Mouse (Mus musculus): ENCODE measurements at regions not wholly inside any gene's neighbourhood (a gene's known extent, or its start where the extent isn't known, plus 50 kb on each side); places are given as distances from the start of the nearest gene placed in this dataset.

DNA sequence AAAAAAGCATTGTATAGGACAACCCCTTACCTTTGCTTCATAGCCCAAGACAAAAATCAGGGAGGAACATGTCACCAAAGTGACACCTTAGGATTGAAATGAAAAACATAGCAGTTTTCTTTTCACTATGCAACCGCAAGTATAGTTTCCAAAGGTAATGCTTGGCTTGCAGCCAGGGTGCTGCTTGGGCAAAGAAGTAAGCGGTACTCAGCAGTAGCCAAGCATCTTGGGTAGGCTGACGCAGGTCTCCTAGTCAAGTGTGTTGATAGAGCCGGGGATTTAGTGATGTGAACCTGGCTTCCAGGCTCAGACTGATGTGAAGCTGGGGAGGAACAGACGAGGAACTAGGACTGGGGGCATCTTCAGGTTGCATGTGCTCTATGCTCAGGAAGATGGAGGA, 138.3 kb upstream of the Cadm1 start:
- DNase-seq: no peak

GRCm38 (mm10) chr9:47399598-47399997, 130.4 kb upstream of the Cadm1 start:
- DNase-seq: no peak

DNA sequence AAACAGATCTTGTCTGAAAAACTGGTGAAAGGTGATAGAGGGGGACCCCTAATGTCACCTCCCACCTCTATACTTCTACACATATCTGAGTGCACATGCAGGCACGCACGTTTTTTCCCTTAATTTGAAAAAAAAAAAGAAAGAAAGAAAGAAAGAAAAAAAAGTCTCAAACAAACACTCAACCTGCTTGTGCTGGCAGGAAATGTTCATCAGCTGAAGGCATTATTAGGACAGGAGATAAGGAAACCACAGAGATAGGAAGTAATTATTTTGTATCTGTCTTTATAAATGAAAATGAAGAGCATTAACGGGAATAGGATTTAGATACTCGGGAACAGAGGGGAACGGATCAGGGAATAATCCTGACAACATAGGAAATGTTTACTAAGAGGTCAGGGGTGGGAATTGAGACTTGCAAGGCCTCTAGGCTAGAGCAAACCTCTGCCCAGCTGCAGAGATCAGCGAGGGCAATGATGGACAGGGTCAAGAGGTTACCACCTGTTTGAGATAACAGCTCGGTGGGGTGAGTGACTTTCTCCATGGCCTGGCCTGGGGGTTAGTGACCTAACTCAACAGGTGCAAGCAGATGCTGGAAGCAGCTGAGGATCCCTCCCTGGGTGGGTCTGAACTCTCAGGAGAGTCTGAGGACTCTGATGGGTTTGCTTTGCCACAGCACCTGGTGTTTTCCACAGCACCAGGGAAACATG, 129.7 kb upstream of the Cadm1 start:
- DNase-seq: no peak

- no peak for DNase-seq
Measured at GRCm38 (mm10) chr9:47401511-47401910, 128.5 kb upstream of the Cadm1 start.

DNA sequence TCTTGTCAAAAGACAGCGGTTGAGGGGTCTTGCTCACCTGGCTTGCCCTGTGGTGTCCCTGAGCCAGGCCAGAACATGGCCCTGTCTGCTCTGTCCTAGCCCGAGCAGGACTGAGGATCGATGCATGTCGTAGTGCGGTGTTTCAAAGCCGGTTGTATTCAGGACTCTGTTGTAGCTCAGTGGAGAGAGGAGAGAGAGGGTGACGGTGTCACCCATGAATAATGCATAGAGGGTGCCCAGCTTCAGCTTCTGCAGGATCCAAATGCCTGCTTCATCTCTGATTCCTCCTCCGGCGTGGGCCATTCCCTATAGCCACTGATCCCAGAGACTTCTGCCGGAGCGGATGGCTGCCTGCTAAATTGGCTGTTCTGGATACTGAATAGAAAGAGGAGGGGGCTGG, 126.7 kb upstream of the Cadm1 start:
- DNase-seq: no peak

GRCm38 (mm10) chr9:47404821-47405220, 125.2 kb upstream of the Cadm1 start:
- no peak for DNase-seq

DNA sequence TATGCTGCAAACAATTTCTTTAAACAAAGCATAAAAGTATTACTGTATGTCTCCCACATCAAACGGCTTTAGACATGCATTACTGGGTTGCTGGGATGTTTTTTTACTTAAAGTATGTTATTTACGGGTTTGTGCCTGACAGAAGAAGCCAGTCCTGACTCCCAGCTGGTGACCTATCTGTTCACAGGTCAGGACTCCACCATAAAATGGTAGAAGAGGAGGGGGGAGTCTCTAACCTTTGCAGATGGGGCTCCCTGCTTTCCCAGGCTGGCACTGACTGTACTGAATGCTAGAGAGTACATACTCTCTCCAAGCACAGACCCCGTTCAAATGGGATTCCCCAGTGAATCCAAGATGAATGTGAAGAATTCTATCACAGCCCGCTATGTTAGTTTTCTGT, 124.4 kb upstream of the Cadm1 start:
- DNase-seq: no peak

GRCm38 (mm10) chr9:47407007-47407670, 122.8 kb upstream of the Cadm1 start:
- peak; percentile 72 to 84 for DNase-seq

GRCm38 (mm10) chr9:47408061-47408460, 121.9 kb upstream of the Cadm1 start:
- no peak for DNase-seq

GRCm38 (mm10) chr9:47409579-47409978, 120.4 kb upstream of the Cadm1 start:
- DNase-seq: no peak

GRCm38 (mm10) chr9:47412786-47413185, 117.2 kb upstream of the Cadm1 start:
- DNase-seq: no peak

- no peak for DNase-seq
Measured at GRCm38 (mm10) chr9:47414350-47414988, 115.5 kb upstream of the Cadm1 start.

DNA sequence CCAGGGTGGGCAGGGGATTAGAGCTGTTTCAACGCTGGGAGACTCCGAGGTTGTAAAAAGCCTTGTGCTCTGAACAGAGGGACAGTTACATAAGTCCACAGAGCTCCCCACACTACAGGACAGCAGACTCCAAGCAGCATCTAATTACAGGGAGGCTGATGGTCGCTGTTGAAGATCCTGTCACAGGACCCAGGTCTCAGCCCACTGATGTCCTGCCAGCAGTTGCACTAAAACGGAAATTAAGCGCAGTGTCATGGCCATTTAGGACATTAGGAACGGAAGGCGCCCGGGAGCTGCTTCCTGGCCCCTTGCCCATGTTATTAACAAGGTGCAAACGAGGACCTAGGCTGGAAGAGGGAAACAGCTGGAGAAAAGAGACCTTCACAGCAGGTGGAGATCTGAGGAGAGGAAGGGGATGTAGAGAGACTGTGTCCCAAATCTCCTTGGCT, 107.8 kb upstream of the Cadm1 start:
- peak; percentile 75 to 89 for DNase-seq

DNA sequence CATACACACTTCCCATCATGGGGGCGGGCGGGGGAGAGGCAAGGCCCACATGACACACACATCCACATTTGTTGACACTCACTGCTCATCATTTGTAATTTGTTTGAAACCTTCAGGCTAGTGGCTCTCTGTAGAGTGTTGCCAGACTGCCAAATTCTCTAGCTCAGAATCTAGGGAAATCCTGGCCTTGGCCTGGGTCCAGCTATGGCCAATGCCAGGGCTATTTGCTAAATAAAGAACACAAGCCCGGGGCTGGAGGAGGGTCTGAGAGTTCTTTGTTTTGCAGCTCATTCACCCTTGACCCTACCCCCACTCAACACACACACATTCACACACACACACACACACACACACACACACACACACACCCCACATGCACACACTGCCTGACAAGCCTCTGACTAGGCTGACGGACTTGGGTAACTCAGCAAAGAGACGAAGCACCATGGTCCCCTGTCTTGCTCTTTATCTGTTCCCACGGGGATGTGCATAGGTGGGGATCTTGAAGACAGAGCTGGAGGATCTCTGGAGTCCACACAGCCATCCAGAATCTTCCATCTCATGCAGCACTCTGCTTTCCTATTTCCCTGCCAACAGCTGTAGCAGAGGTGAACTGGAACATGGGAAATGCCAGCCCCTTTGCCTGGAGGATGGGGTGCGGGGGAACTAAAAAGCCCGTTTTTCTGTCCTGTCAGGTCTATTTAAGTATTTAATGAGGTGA, 107.1 kb upstream of the Cadm1 start:
- peak; percentile 81 for DNase-seq

DNA sequence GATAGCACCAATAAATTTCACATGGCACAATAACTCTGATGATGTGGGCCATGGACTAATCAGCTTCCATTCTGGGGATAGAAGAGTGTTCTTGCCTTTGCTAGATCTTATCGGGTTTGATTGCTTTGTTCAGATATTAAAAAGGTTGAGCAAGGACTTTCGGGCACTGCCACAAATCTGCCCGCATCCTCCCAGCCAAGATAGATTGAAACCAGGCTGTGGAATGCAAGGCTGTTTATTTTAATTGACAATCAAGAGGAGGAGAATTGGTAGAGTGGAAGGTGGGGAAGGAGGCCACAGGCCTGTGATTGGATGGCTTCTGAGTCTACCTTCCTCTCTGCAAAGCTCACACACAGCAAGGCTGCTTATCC, 106.5 kb upstream of the Cadm1 start:
- no peak for DNase-seq

- no peak for DNase-seq
Measured at GRCm38 (mm10) chr9:47424191-47424590, 105.8 kb upstream of the Cadm1 start.

DNA sequence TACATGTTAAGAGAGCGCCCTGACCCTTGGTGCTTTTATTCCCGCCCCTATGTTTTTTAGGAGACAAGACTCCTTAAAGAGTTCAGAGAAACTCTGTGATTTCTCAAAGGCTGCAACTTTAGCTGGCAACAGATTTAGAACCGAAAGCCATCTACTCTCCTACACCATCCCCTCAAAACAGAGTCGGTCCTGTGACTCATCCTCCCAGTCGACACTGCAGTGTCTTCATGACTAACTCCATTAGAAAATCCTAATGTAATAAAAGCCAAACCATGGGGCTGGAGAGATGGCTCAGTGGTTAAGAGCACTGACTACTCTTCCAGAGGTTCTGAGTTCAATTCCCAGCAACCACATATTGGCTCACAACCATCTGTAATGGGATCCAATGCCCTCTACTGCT, 103.3 kb upstream of the Cadm1 start:
- DNase-seq: no peak

DNA sequence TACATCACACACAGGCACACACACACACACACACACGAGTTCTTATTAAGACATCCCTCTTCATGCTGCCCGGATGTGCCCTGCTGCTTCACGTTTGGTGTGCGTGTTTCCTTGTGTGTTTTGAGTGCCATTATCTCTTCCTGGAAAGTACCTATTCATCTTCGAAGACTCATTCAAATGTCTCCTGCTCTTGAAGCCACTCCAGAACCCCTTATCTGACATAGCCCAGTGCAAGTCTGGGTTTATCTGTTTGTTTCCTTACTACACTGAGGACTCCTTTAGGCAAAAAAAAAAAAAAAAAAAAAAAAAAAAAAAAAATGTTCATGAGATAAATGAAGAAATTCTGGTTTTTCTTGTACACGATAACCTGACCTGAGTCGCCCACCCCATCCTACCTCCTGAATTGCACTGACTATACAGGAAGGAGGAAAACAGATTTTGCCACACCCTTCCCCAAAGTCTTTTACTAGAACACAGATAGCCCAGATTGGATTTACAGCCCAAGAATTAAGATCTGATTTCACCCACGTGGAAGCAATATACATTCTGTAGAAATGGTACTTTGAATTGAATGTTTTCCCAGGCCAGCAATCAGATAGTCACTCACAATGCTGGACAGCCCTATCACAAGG, 101.1 kb upstream of the Cadm1 start:
- DNase-seq: no peak

GRCm38 (mm10) chr9:47429691-47430090, 100.3 kb upstream of the Cadm1 start:
- no peak for DNase-seq

DNA sequence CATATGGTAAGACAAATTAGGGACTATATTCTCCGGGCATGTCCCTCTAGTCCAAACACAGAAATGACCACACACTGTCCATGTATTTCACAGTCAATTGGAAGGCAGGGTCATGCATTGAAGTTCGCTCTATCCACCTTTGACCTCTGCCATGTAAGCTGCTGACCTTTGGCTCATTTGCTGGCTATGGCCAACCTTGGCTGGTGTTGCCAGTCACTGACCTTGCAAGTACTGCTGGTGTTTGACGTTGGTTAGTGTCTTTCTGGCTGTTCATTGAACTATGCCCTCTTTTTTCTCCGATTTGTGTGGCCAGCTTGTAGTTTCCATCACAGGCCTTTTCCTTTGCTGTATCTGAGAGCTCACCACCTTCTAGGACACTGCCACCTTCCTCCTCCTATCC, 97.3 kb upstream of the Cadm1 start:
- DNase-seq: no peak

GRCm38 (mm10) chr9:47433185-47433584, 96.8 kb upstream of the Cadm1 start:
- no peak for DNase-seq

GRCm38 (mm10) chr9:47434091-47434490, 95.9 kb upstream of the Cadm1 start:
- no peak for DNase-seq
